Mouse (Mus musculus) MEL (cell line): ENCODE results near the gene Lsp1. TPM values are rescaled to one million over a fixed set of nuclear protein-coding genes. Genes with fewer than 3 reads are reported as not detected.

Experiments used
- DNase-seq: peaks from one replicate; pipeline ENCODE4 v3.0.0; 2011; ENCODE audit warnings: low read depth, low spot score
- H3K27ac ChIP-seq: 2 replicates; pipeline ENCODE4 v1.5.1; 2012; ENCODE audit warnings: low read depth, mild to moderate bottlenecking, control low read depth, low read length, moderate library complexity; ENCODE audit not compliant: control insufficient read depth
- H3K27me3 ChIP-seq, 2 experiments: fragments of 150-350 bp in 1 of 2; sonication (generic) in 1 of 2; 2 replicates each; pipeline ENCODE4 v1.6.1; 2012; ENCODE audit warnings: low read length in 2 of 2, mild to moderate bottlenecking in 2 of 2, improper control_type of control experiment in 1 of 2, moderate library complexity in 1 of 2; ENCODE audit not compliant: insufficient read depth in 2 of 2, control insufficient read depth in 1 of 2
- H3K36me3 ChIP-seq, 2 experiments: 2 replicates each; pipeline ENCODE4 v1.6.1; 2012 to 2014; ENCODE audit warnings: low read length in 2 of 2, improper control_type of control experiment in 1 of 2, inconsistent platforms in 1 of 2, mild to moderate bottlenecking in 1 of 2; ENCODE audit not compliant: insufficient read depth in 2 of 2, control insufficient read depth in 1 of 2
- H3K4me1 ChIP-seq, 2 experiments: fragments of 150-350 bp in 1 of 2; sonication (generic) in 1 of 2; 2 replicates each; pipeline ENCODE4 v1.6.1; 2012; ENCODE audit warnings: low read length in 2 of 2, improper control_type of control experiment in 1 of 2, mild to moderate bottlenecking in 1 of 2; ENCODE audit not compliant: insufficient read depth in 2 of 2, control insufficient read depth in 1 of 2
- H3K4me3 ChIP-seq, 2 experiments: fragments of 150-350 bp in 1 of 2; sonication (generic) in 1 of 2; 2 replicates each; pipeline ENCODE4 v1.5.1; 2012; ENCODE audit warnings: low read depth in 2 of 2, low read length in 2 of 2, mild to moderate bottlenecking in 2 of 2, moderate library complexity in 2 of 2, control low read depth in 1 of 2, improper control_type of control experiment in 1 of 2; ENCODE audit not compliant: control insufficient read depth in 1 of 2, insufficient read depth in 1 of 2
- H3K79me2 ChIP-seq: 2 replicates; pipeline ENCODE4 v1.6.1; 2012; ENCODE audit warnings: mild to moderate bottlenecking, low read length, moderate library complexity; ENCODE audit not compliant: control insufficient read depth, poor library complexity, insufficient read depth
- H3K9ac ChIP-seq: 2 replicates; pipeline ENCODE4 v1.6.1; 2012; ENCODE audit warnings: low read depth, mild to moderate bottlenecking, control low read depth, low read length, moderate library complexity; ENCODE audit not compliant: control insufficient read depth, poor library complexity, severe bottlenecking
- H3K9me3 ChIP-seq: fragments of 150-350 bp; sonication (generic); replicated peaks from 2 replicates; pipeline ENCODE4 v1.6.1; 2012; ENCODE audit warnings: mild to moderate bottlenecking, low read length, improper control_type of control experiment, moderate library complexity; ENCODE audit not compliant: insufficient read depth
- BHLHE40 ChIP-seq: IDR thresholded peaks from 2 replicates; pipeline ENCODE4 v1.6.1; 2012; ENCODE audit warnings: low read depth, mild to moderate bottlenecking, inconsistent platforms, low read length, improper control_type of control experiment, borderline replicate concordance
- CHD1 ChIP-seq: IDR thresholded peaks from 2 replicates; pipeline ENCODE4 v1.6.1; 2012; ENCODE audit warnings: low read depth, mild to moderate bottlenecking, inconsistent platforms, low read length, improper control_type of control experiment
- ELF1 ChIP-seq: IDR thresholded peaks from 2 replicates; pipeline ENCODE4 v1.6.1; 2014; ENCODE audit warnings: low read depth, mild to moderate bottlenecking, inconsistent platforms, low read length, improper control_type of control experiment, moderate library complexity
- GABPA ChIP-seq: IDR thresholded peaks from 2 replicates; pipeline ENCODE4 v1.6.1; 2012; ENCODE audit warnings: low read depth, mild to moderate bottlenecking, inconsistent platforms, low read length, improper control_type of control experiment, moderate library complexity
- GATA1 ChIP-seq: IDR thresholded peaks from 2 replicates; pipeline ENCODE4 v1.6.1; 2011; ENCODE audit warnings: low read depth, low read length, improper control_type of control experiment
- KAT2A ChIP-seq: conservative IDR thresholded peaks from 2 replicates; pipeline ENCODE4 v1.6.1; 2012; ENCODE audit warnings: low read depth, low read length, improper control_type of control experiment, inconsistent platforms
- MAFK ChIP-seq: IDR thresholded peaks from 2 replicates; pipeline ENCODE4 v1.6.1; 2011; ENCODE audit warnings: low read depth, mild to moderate bottlenecking, low read length, improper control_type of control experiment, borderline replicate concordance
- MEF2A ChIP-seq: IDR thresholded peaks from 2 replicates; pipeline ENCODE4 v1.6.1; 2014; ENCODE audit warnings: low read depth, mild to moderate bottlenecking, inconsistent platforms, low read length, improper control_type of control experiment; ENCODE audit not compliant: poor library complexity, insufficient replicate concordance, severe bottlenecking; ENCODE audit errors: extremely low read depth
- MXI1 ChIP-seq: IDR thresholded peaks from 2 replicates; pipeline ENCODE4 v1.6.1; 2011; ENCODE audit warnings: mild to moderate bottlenecking, low read depth, low read length, improper control_type of control experiment
- MYC ChIP-seq: IDR thresholded peaks from 2 replicates; pipeline ENCODE4 v1.6.1; 2011; ENCODE audit warnings: low read depth, mild to moderate bottlenecking, low read length, improper control_type of control experiment, moderate library complexity
- POLR2A ChIP-seq, 2 experiments: IDR thresholded peaks; 2 replicates each; pipeline ENCODE4 v1.6.1; 2011 to 2012; ENCODE audit warnings: low read length in 2 of 2, mild to moderate bottlenecking in 2 of 2, control low read depth in 1 of 2, improper control_type of control experiment in 1 of 2, low read depth in 1 of 2, moderate library complexity in 1 of 2; ENCODE audit not compliant: control insufficient read depth in 1 of 2, insufficient read depth in 1 of 2, poor library complexity in 1 of 2
- POLR2AphosphoS2 ChIP-seq: IDR thresholded peaks from 2 replicates; pipeline ENCODE4 v1.6.1; 2011; ENCODE audit warnings: low read length, improper control_type of control experiment
- RAD21 ChIP-seq: IDR thresholded peaks from 2 replicates; pipeline ENCODE4 v1.6.1; 2011; ENCODE audit warnings: mild to moderate bottlenecking, low read depth, low read length, improper control_type of control experiment
- TBP ChIP-seq: IDR thresholded peaks from 2 replicates; pipeline ENCODE4 v1.8.0; 2011; ENCODE audit warnings: low read depth, low read length, improper control_type of control experiment
- UBTF ChIP-seq: IDR thresholded peaks from 2 replicates; pipeline ENCODE4 v1.6.1; 2012; ENCODE audit warnings: low read depth, mild to moderate bottlenecking, inconsistent platforms, low read length, improper control_type of control experiment, moderate library complexity, borderline replicate concordance; ENCODE audit not compliant: insufficient read depth
- USF1 ChIP-seq: IDR thresholded peaks from 2 replicates; pipeline ENCODE4 v1.6.1; 2014; ENCODE audit warnings: low read depth, mild to moderate bottlenecking, inconsistent platforms, low read length, improper control_type of control experiment, moderate library complexity
- USF2 ChIP-seq, 2 experiments: IDR thresholded peaks; 2 replicates each; pipeline ENCODE4 v1.6.1; 2011 to 2012; ENCODE audit warnings: improper control_type of control experiment in 2 of 2, low read length in 2 of 2, borderline replicate concordance in 1 of 2, inconsistent platforms in 1 of 2, low read depth in 1 of 2, mild to moderate bottlenecking in 1 of 2; ENCODE audit not compliant: insufficient read depth in 1 of 2
- ZMIZ1 ChIP-seq: IDR thresholded peaks from 2 replicates; pipeline ENCODE4 v1.6.1; 2012; ENCODE audit warnings: low read depth, mild to moderate bottlenecking, inconsistent platforms, low read length, improper control_type of control experiment, moderate library complexity
- polyA plus RNA-seq, 2 experiments: library from polyadenylated mRNA; stranded (reverse) in 1 of 2; unstranded in 1 of 2; fragments of >175 nt in 1 of 2; fragments of >200 nt in 1 of 2; gene quantifications; 2 replicates each; pipeline versions ENCODE4 v1.2.1 to v1.2.4; 2012; ENCODE audit warnings: low replicate concordance in 2 of 2, low read depth in 1 of 2; ENCODE audit not compliant: insufficient read length in 2 of 2, insufficient read depth in 1 of 2, missing spikeins in 1 of 2
- total RNA-seq: library from RNA; depleted of rRNA; stranded (reverse); fragments of 300-350 nt; gene quantifications from 2 replicates; pipeline ENCODE4 v1.2.3, GENCODE M21; 2012

The Lsp1 gene
- total and polyA plus RNA-seq, 3 experiments = not detected

DNA sequence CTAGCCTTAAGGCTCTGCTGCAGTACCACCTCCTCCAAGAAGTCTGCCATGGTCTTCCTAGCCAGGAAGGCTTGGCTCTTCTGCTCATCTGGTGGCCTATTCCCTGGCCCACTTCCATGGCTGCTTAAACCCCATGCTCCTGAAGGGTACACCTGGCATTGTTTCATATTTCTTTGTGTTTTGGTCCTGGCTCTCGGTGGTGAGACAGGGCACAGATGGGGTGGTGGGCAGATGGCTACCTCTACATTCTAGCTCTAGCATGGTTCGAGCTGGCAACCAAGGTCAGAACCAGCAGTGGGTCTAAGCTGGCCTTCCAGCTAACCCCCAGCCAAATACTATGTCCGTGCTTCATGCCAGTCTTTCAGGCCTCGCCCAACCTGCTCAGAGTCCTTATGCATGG lies 12.3 kb downstream of the Lsp1 start:
- Histone ChIP-seq H3K36me3 (no peaks in the 10 kb centered on the region), H3K4me1 (no peaks in the 10 kb centered on the region), H3K9me3 (no peaks in the 10 kb centered on the region), H3K27ac (no peak overlapping the region), H3K9ac (no peak overlapping the region), H3K4me3 (no peak overlapping the region), H3K27me3 (peaks cover 0 to 5% of the 10 kb centered on the region in 2 experiments; a peak in 2 of 4 replicates), H3K79me2 (no peaks in the 10 kb centered on the region)
- TF ChIP-seq TBP = no peak
- TF ChIP-seq USF2 (IDR thresholded peaks at IDR 0.05; ENCODE audit: borderline replicate concordance in 1 of 2, insufficient read depth in 1 of 2, low read depth in 1 of 2, low read length in 2 of 2) = no peak
- no peak for TF ChIP-seq ELF1
- no peak for TF ChIP-seq POLR2AphosphoS2
- no peak for TF ChIP-seq USF1
- no peak for TF ChIP-seq MEF2A
- TF ChIP-seq KAT2A = no peak
- no peak for TF ChIP-seq UBTF
- no peak for TF ChIP-seq MYC
- no peak for TF ChIP-seq MXI1
- TF ChIP-seq GABPA = no peak
- no peak for TF ChIP-seq BHLHE40
- TF ChIP-seq ZMIZ1 = no peak
- TF ChIP-seq POLR2A (IDR thresholded peaks at IDR 0.05; ENCODE audit: control insufficient read depth in 1 of 2, insufficient read depth in 1 of 2, low read depth in 1 of 2, low read length in 2 of 2, poor library complexity in 1 of 2) = no peak
- no peak for TF ChIP-seq GATA1
- TF ChIP-seq CHD1 = no peak
- TF ChIP-seq RAD21 = no peak
- no peak for TF ChIP-seq MAFK
- no peak for DNase-seq

DNA sequence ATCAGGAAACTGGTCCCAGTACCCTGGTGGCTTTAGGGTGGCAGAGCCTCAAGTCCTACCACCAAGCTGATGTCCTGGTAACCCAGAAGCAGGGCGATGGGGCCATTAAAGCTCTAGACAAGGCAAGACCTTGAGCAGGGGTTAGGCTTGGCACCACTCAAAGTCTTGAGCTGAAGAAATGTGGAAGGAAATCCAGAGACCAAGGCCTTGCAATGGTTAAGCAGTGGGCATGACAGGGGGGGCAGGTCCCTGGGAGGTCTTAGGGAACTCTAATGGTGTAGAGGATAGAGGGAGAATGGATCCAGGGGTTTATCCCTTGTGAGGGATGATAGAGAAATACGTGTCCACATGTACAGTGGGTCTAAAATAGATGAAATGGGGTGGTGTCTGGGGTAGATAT lies 12.9 kb downstream of the Lsp1 start:
- no peaks in the 10 kb centered on the region for H3K4me1 ChIP-seq
- no peak overlapping the region for H3K9ac ChIP-seq
- no peaks in the 10 kb centered on the region for H3K79me2 ChIP-seq
- no peak for DNase-seq
- H3K9me3 ChIP-seq = no peaks in the 10 kb centered on the region
- TF ChIP-seq MXI1 = no peak
- no peak for TF ChIP-seq BHLHE40
- TF ChIP-seq ZMIZ1 = no peak
- no peak overlapping the region for H3K27ac ChIP-seq
- no peak overlapping the region for H3K4me3 ChIP-seq
- no peaks in the 10 kb centered on the region for H3K36me3 ChIP-seq
- peaks cover 0 to 5% of the 10 kb centered on the region in 2 experiments; a peak in 2 of 4 replicates for H3K27me3 ChIP-seq
